Mouse (Mus musculus) kidney, embryonic 14.5 days (tissue): ENCODE measurements around the gene Gm42674. TPM values are rescaled to one million over a fixed set of nuclear protein-coding genes. Genes with fewer than 3 reads are reported as not detected.

Source experiments
- ATAC-seq: fragments of 200-750 bp; cut with Nextera tagmentation; 2 replicates; pipeline ENCODE4 v1.8.0; 2017; ENCODE audit warnings: moderate number of reproducible peaks, mild to moderate bottlenecking, moderate TSS enrichment, moderate library complexity; ENCODE audit not compliant: low FRiP score, low TSS enrichment
- H3K27ac ChIP-seq: fragments of 300-500 bp; sonication (generic); 2 replicates; pipeline ENCODE4 v1.5.1; 2014; ENCODE audit warnings: low read depth, mild to moderate bottlenecking, low read length, moderate library complexity, mixed read lengths
- H3K27me3 ChIP-seq: fragments of 300-500 bp; sonication (generic); 2 replicates; pipeline ENCODE4 v1.6.1; 2014; ENCODE audit warnings: mild to moderate bottlenecking, low read length; ENCODE audit not compliant: control insufficient read depth, insufficient read depth
- H3K36me3 ChIP-seq: fragments of 300-500 bp; sonication (generic); 2 replicates; pipeline ENCODE4 v1.6.1; 2014; ENCODE audit warnings: low read length, mixed read lengths; ENCODE audit not compliant: control insufficient read depth, insufficient read depth
- H3K4me1 ChIP-seq: fragments of 300-500 bp; sonication (generic); 2 replicates; pipeline ENCODE4 v1.6.1; 2014; ENCODE audit warnings: low read length, mixed read lengths; ENCODE audit not compliant: control insufficient read depth, insufficient read depth
- H3K4me2 ChIP-seq: fragments of 300-500 bp; sonication (generic); replicated peaks from 2 replicates; pipeline ENCODE4 v1.6.1; 2014; ENCODE audit warnings: low read depth, mild to moderate bottlenecking, low read length
- H3K4me3 ChIP-seq: fragments of 300-500 bp; sonication (generic); 2 replicates; pipeline ENCODE4 v1.5.1; 2014; ENCODE audit warnings: mild to moderate bottlenecking, low read length
- H3K9ac ChIP-seq: fragments of 300-500 bp; sonication (generic); 2 replicates; pipeline ENCODE4 v1.6.1; 2014; ENCODE audit warnings: low read depth, mild to moderate bottlenecking, low read length, moderate library complexity
- H3K9me3 ChIP-seq: fragments of 300-500 bp; sonication (generic); 2 replicates; pipeline ENCODE4 v1.6.1; 2016; ENCODE audit warnings: low read length; ENCODE audit not compliant: control insufficient read depth
- WGBS: fragments of 180-500 bp; shearing (Covaris S2); extraction: QIAGEN DNeasy Blood & Tissue Kit; methylation state at CpG from one replicate; pipeline ENCODE4 v1.1.7; 2014; 5-methylcytosine and 5-hydroxymethylcytosine counted together
- polyA plus RNA-seq: library from polyadenylated mRNA; unstranded; fragments of >200 nt; fragmentation: Nextera tagmentation; extraction: Ambion mirVana; gene quantifications from 2 replicates; pipeline ENCODE4 v1.2.1, GENCODE M21; 2014

Gene Gm42674
- polyA plus RNA-seq, 1 experiment from 2014 or later: not detected

GRCm38 (mm10) chr3:90639511-90640154, 37.9 kb downstream of the Gm42674 start:
- ATAC-seq: no peak
- 56% methylated on average over 7 of the region's 7 CpGs for WGBS
- Histone ChIP-seq H3K27ac (no peak overlapping the region), H3K4me2 (no peak overlapping the region), H3K9ac (no peak overlapping the region), H3K27me3 (no peaks in the 10 kb centered on the region), H3K4me1 (no peaks in the 10 kb centered on the region), H3K9me3 (no peaks in the 10 kb centered on the region), H3K36me3 (no peaks in the 10 kb centered on the region), H3K4me3 (no peak overlapping the region)

GRCm38 (mm10) chr3:90640981-90641380, 39.3 kb downstream of the Gm42674 start:
- H3K4me2 ChIP-seq: no peak overlapping the region
- no peak overlapping the region for H3K4me3 ChIP-seq
- no peaks in the 10 kb centered on the region for H3K4me1 ChIP-seq
- H3K27ac ChIP-seq: no peak overlapping the region
- H3K36me3 ChIP-seq: no peaks in the 10 kb centered on the region
- H3K27me3 ChIP-seq: no peaks in the 10 kb centered on the region
- H3K9me3 ChIP-seq: no peaks in the 10 kb centered on the region
- no peak overlapping the region for H3K9ac ChIP-seq
- ATAC-seq: no peak
- WGBS: 76% methylated on average over 7 of the region's 7 CpGs

GRCm38 (mm10) chr3:90644220-90644619, 42.5 kb downstream of the Gm42674 start:
- no peaks in the 10 kb centered on the region for H3K36me3 ChIP-seq
- no peaks in the 10 kb centered on the region for H3K9me3 ChIP-seq
- no peak overlapping the region for H3K4me3 ChIP-seq
- H3K4me1 ChIP-seq: no peaks in the 10 kb centered on the region
- H3K27ac ChIP-seq: no peak overlapping the region
- no peaks in the 10 kb centered on the region for H3K27me3 ChIP-seq
- H3K9ac ChIP-seq: no peak overlapping the region
- H3K4me2 ChIP-seq: no peak overlapping the region
- ATAC-seq: no peak
- 53% methylated on average over 3 of the region's 3 CpGs for WGBS

- no peaks in the 10 kb centered on the region for H3K4me1 ChIP-seq
These were observed 45.6 kb downstream of the Gm42674 start for GRCm38 (mm10) chr3:90647291-90647690.

GRCm38 (mm10) chr3:90648981-90649380, 47.3 kb downstream of the Gm42674 start:
- no peaks in the 10 kb centered on the region for H3K4me1 ChIP-seq

More at GRCm38 (mm10) chr3:90647291-90647690, 45.6 kb downstream of the Gm42674 start:
- Histone ChIP-seq H3K27ac (no peak overlapping the region), H3K9ac (no peak overlapping the region), H3K27me3 (no peaks in the 10 kb centered on the region), H3K36me3 (no peaks in the 10 kb centered on the region), H3K4me2 (no peak overlapping the region), H3K4me3 (no peak overlapping the region), H3K9me3 (no peaks in the 10 kb centered on the region)
- ATAC-seq: no peak
- 77% methylated on average over 1 of the region's 1 CpGs for WGBS

GRCm38 (mm10) chr3:90649832-90650231, 48.1 kb downstream of the Gm42674 start:
- H3K36me3 ChIP-seq: no peaks in the 10 kb centered on the region
- H3K9ac ChIP-seq: no peak overlapping the region
- no peak overlapping the region for H3K4me3 ChIP-seq
- no peaks in the 10 kb centered on the region for H3K4me1 ChIP-seq
- no peaks in the 10 kb centered on the region for H3K9me3 ChIP-seq
- H3K27ac ChIP-seq: no peak overlapping the region
- no peak overlapping the region for H3K4me2 ChIP-seq
- no peaks in the 10 kb centered on the region for H3K27me3 ChIP-seq
- WGBS: 92% methylated on average over 2 of the region's 2 CpGs
- ATAC-seq: no peak

More at GRCm38 (mm10) chr3:90648981-90649380, 47.3 kb downstream of the Gm42674 start:
- Histone ChIP-seq H3K27ac (no peak overlapping the region), H3K4me3 (no peak overlapping the region), H3K4me2 (no peak overlapping the region), H3K27me3 (no peaks in the 10 kb centered on the region), H3K36me3 (no peaks in the 10 kb centered on the region), H3K9ac (no peak overlapping the region), H3K9me3 (no peaks in the 10 kb centered on the region)
- ATAC-seq: no peak

- Histone ChIP-seq H3K4me3 (no peak overlapping the region), H3K9ac (no peak overlapping the region), H3K4me1 (no peaks in the 10 kb centered on the region), H3K36me3 (no peaks in the 10 kb centered on the region), H3K27me3 (no peaks in the 10 kb centered on the region), H3K4me2 (no peak overlapping the region), H3K27ac (no peak overlapping the region), H3K9me3 (no peaks in the 10 kb centered on the region)
- WGBS: 37% methylated on average over 5 of the region's 5 CpGs
- ATAC-seq: peak; percentile 82; the same call in 1 of the 2 replicates
These were observed 51.3 kb downstream of the Gm42674 start for GRCm38 (mm10) chr3:90652878-90653508.

GRCm38 (mm10) chr3:90653717-90654116, 52.0 kb downstream of the Gm42674 start, which contains the start of gene S100a7a:
S100a7a (plus strand) TSS chr3:90654017.
- no peak within 1 kb of the TSS for H3K4me2 ChIP-seq
- H3K4me3 ChIP-seq: no peak within 1 kb of the TSS
- no peaks in the 10 kb centered on the region for H3K27me3 ChIP-seq
- H3K4me1 ChIP-seq: no peaks in the 10 kb centered on the region
- H3K9ac ChIP-seq: no peak within 1 kb of the TSS
- no peak for ATAC-seq
- H3K27ac ChIP-seq: no peak within 1 kb of the TSS
- no peaks in the 10 kb centered on the region for H3K36me3 ChIP-seq
- H3K9me3 ChIP-seq: no peaks in the 10 kb centered on the region
